23 mouse cellular contexts compared by ENCODE assay signal in genomic region chr6:64114594-64114993, GRCm38 (mm10).
DNase-seq lines count a peak whose midpoint lies in the region; ATAC-seq and TF ChIP-seq lines count a peak whose summit lies in the region.
"Had no signal": no experiment of that assay in that cellular context is flagged by ENCODE, and none has a peak within 500 bp of the region (broad histone marks: within the 10 kb centered on the region; RNA-seq: fewer than 3 reads in every experiment).

No protein-coding gene starts in this region.

- 84% methylated on average over 2 of the region's 2 CpGs for WGBS in forebrain, embryonic 14.5 days
- WGBS in forebrain, embryonic 13.5 days, result 89% methylated on average over 2 of the region's 2 CpGs
- WGBS in forebrain, postnatal 0 days, result 60% methylated on average over 2 of the region's 2 CpGs
- 88% methylated on average over 2 of the region's 2 CpGs for WGBS in forebrain, embryonic 12.5 days
- WGBS in midbrain, embryonic 14.5 days, result 89% methylated on average over 2 of the region's 2 CpGs

- no peaks in the 10 kb centered on the region for H3K27me3 ChIP-seq in forebrain, embryonic 14.5 days (replicated peaks; ENCODE audit: control insufficient read depth, insufficient read depth, low read length)
- H3K27me3 ChIP-seq in forebrain, embryonic 13.5 days, result no peaks in the 10 kb centered on the region
- no peaks in the 10 kb centered on the region for H3K27me3 ChIP-seq in forebrain, postnatal 0 days (ENCODE audit: insufficient read depth, low read length)
- H3K27me3 ChIP-seq in forebrain, embryonic 12.5 days, result no peaks in the 10 kb centered on the region
- no peaks in the 10 kb centered on the region for H3K27me3 ChIP-seq in midbrain, embryonic 14.5 days (ENCODE audit: control insufficient read depth, insufficient read depth, low read length)
- H3K27me3 ChIP-seq: embryonic facial prominence, embryonic 13.5 days; hindbrain, embryonic 12.5 days; hindbrain, embryonic 15.5 days had no signal

- no peak overlapping the region for H3K9ac ChIP-seq in forebrain, embryonic 14.5 days (ENCODE audit: low read length)
- H3K9ac ChIP-seq in forebrain, embryonic 13.5 days, result no peak overlapping the region
- no peak overlapping the region for H3K9ac ChIP-seq in forebrain, postnatal 0 days
- no peak overlapping the region for H3K9ac ChIP-seq in forebrain, embryonic 12.5 days
- no peak overlapping the region for H3K9ac ChIP-seq in midbrain, embryonic 14.5 days (replicated peaks; ENCODE audit: low read length)
- H3K9ac ChIP-seq: embryonic facial prominence, embryonic 13.5 days; hindbrain, embryonic 12.5 days; hindbrain, embryonic 15.5 days had no signal

- H3K4me3 ChIP-seq in forebrain, embryonic 14.5 days (ENCODE audit: low read depth, low read length), result no peak overlapping the region
- no peak overlapping the region for H3K4me3 ChIP-seq in forebrain, embryonic 13.5 days
- H3K4me3 ChIP-seq in forebrain, postnatal 0 days (ENCODE audit: low read depth, low read length), result no peak overlapping the region
- H3K4me3 ChIP-seq in forebrain, embryonic 12.5 days (replicated peaks), result no peak overlapping the region
- H3K4me3 ChIP-seq in midbrain, embryonic 14.5 days (replicated peaks; ENCODE audit: low read depth, low read length), result no peak overlapping the region
- H3K4me3 ChIP-seq: embryonic facial prominence, embryonic 13.5 days; gastrocnemius, adult 2 months; hindbrain, embryonic 12.5 days; hindbrain, embryonic 15.5 days had no signal

- ATAC-seq in forebrain, embryonic 14.5 days, result peak; percentile 58; the same call in 1 of the 2 replicates
- no peak; the same call in 1 of the 2 replicates for ATAC-seq in forebrain, embryonic 13.5 days
- ATAC-seq in forebrain, postnatal 0 days, result peak; percentile 63; the same call in 1 of the 2 replicates
- no peak for ATAC-seq in forebrain, embryonic 12.5 days (ENCODE audit: low FRiP score)
- no peak for ATAC-seq in midbrain, embryonic 14.5 days (ENCODE audit: low FRiP score, low TSS enrichment)
- ATAC-seq: activated CD4-positive, CD25-positive, alpha-beta regulatory T cell, adult 4 months; intestine, postnatal 0 days had no signal

- no peak overlapping the region for H3K4me2 ChIP-seq in forebrain, embryonic 14.5 days (ENCODE audit: low read length)
- H3K4me2 ChIP-seq in forebrain, embryonic 13.5 days, result no peak overlapping the region
- H3K4me2 ChIP-seq in forebrain, postnatal 0 days (ENCODE audit: low read depth), result no peak overlapping the region
- no peak overlapping the region for H3K4me2 ChIP-seq in forebrain, embryonic 12.5 days
- H3K4me2 ChIP-seq in midbrain, embryonic 14.5 days (ENCODE audit: low read length), result no peak overlapping the region
- H3K4me2 ChIP-seq: embryonic facial prominence, embryonic 13.5 days; heart, embryonic 11.5 days; hindbrain, embryonic 12.5 days; hindbrain, embryonic 15.5 days had no signal

- no peak for TF ChIP-seq POLR2A in brain, embryonic 14.5 days (IDR thresholded peaks at IDR 0.05; ENCODE audit: borderline replicate concordance, extremely low read depth, insufficient read depth, insufficient read length, poor library complexity, severe bottlenecking)

- H3K9me3 ChIP-seq in forebrain, embryonic 14.5 days (replicated peaks; ENCODE audit: control insufficient read depth, low read length), result no peaks in the 10 kb centered on the region
- no peaks in the 10 kb centered on the region for H3K9me3 ChIP-seq in forebrain, embryonic 13.5 days (replicated peaks)
- no peaks in the 10 kb centered on the region for H3K9me3 ChIP-seq in forebrain, postnatal 0 days (ENCODE audit: low read length)
- no peaks in the 10 kb centered on the region for H3K9me3 ChIP-seq in forebrain, embryonic 12.5 days
- no peaks in the 10 kb centered on the region for H3K9me3 ChIP-seq in midbrain, embryonic 14.5 days (ENCODE audit: control insufficient read depth, low read length)
- H3K9me3 ChIP-seq: embryonic facial prominence, embryonic 13.5 days; hindbrain, embryonic 12.5 days; hindbrain, embryonic 15.5 days had no signal

- H3K4me1 ChIP-seq in forebrain, embryonic 14.5 days (ENCODE audit: control insufficient read depth, insufficient read depth, low read length), result no peaks in the 10 kb centered on the region
- H3K4me1 ChIP-seq in forebrain, embryonic 13.5 days, result no peaks in the 10 kb centered on the region
- no peaks in the 10 kb centered on the region for H3K4me1 ChIP-seq in forebrain, postnatal 0 days (ENCODE audit: insufficient read depth)
- no peaks in the 10 kb centered on the region for H3K4me1 ChIP-seq in forebrain, embryonic 12.5 days
- H3K4me1 ChIP-seq in midbrain, embryonic 14.5 days (ENCODE audit: control insufficient read depth, insufficient read depth, low read length), result no peaks in the 10 kb centered on the region
- H3K4me1 ChIP-seq: embryonic facial prominence, embryonic 13.5 days; hindbrain, embryonic 12.5 days; hindbrain, embryonic 15.5 days had no signal

- TF ChIP-seq CTCF in forebrain, postnatal 0 days (IDR thresholded peaks at IDR 0.05; ENCODE audit: low read depth), result no peak
- no peak for TF ChIP-seq CTCF in brain, embryonic 14.5 days (IDR thresholded peaks at IDR 0.05; ENCODE audit: borderline replicate concordance, extremely low read depth, insufficient read depth, insufficient read length)

- peak; percentile 70 for DNase-seq in forebrain, embryonic 14.5 days (ENCODE audit: low spot score)
- DNase-seq in forebrain, postnatal 0 days, result peak; percentile 57
- peak; percentile 29 for DNase-seq in brain, adult 2 months (ENCODE audit: low read depth, low spot score)
- peak; percentile 73 for DNase-seq in brain, embryonic 14.5 days (ENCODE audit: low read depth)
- no peak for DNase-seq in midbrain, embryonic 14.5 days
- DNase-seq in B cell, adult 2 months, result no peak
- DNase-seq: adrenal gland, adult 8-10 months; adrenal gland, postnatal 25 days; cerebellum, adult 18-20 months; cerebellum, adult 9-11 months; cerebellum, postnatal 25 days; gastrocnemius, adult 2 months; gastrocnemius, postnatal 14 days; heart, adult 11 months; kidney, adult 2 months had no signal

- no peaks in the 10 kb centered on the region for H3K36me3 ChIP-seq in forebrain, embryonic 14.5 days (ENCODE audit: control insufficient read depth, insufficient read depth, low read length)
- H3K36me3 ChIP-seq in forebrain, embryonic 13.5 days (ENCODE audit: poor library complexity, severe bottlenecking), result no peaks in the 10 kb centered on the region
- H3K36me3 ChIP-seq in forebrain, postnatal 0 days (ENCODE audit: insufficient read depth), result no peaks in the 10 kb centered on the region
- no peaks in the 10 kb centered on the region for H3K36me3 ChIP-seq in forebrain, embryonic 12.5 days (replicated peaks)
- no peaks in the 10 kb centered on the region for H3K36me3 ChIP-seq in midbrain, embryonic 14.5 days (ENCODE audit: control insufficient read depth, insufficient read depth, low read length)
- H3K36me3 ChIP-seq: embryonic facial prominence, embryonic 13.5 days; hindbrain, embryonic 12.5 days; hindbrain, embryonic 15.5 days had no signal

- no peak overlapping the region for H3K27ac ChIP-seq in forebrain, embryonic 14.5 days (ENCODE audit: low read depth, low read length)
- no peak overlapping the region for H3K27ac ChIP-seq in forebrain, embryonic 13.5 days
- no peak overlapping the region for H3K27ac ChIP-seq in forebrain, postnatal 0 days (ENCODE audit: low read depth, low read length)
- no peak overlapping the region for H3K27ac ChIP-seq in forebrain, embryonic 12.5 days
- no peak overlapping the region for H3K27ac ChIP-seq in midbrain, embryonic 14.5 days (replicated peaks; ENCODE audit: low read depth, low read length)
- H3K27ac ChIP-seq: embryonic facial prominence, embryonic 13.5 days; gastrocnemius, adult 2 months; hindbrain, embryonic 12.5 days; hindbrain, embryonic 15.5 days had no signal

Comparison
In these comparisons a context has a peak if more than half of its experiments do, and no peak if none do; other contexts are left out.
1. ATAC-seq: peak in forebrain, embryonic 14.5 days (single experiment) and forebrain, postnatal 0 days (single experiment); none in forebrain, embryonic 13.5 days (single experiment), forebrain, embryonic 12.5 days (single experiment) and midbrain, embryonic 14.5 days (single experiment).
2. DNase-seq: peak in forebrain, embryonic 14.5 days (single experiment), forebrain, postnatal 0 days (single experiment), brain, adult 2 months (single experiment) and brain, embryonic 14.5 days (single experiment); none in midbrain, embryonic 14.5 days (single experiment) and B cell, adult 2 months (0 of 2).